Mouse (Mus musculus): ENCODE data around the gene Treml1.

Gene Treml1

DNA sequence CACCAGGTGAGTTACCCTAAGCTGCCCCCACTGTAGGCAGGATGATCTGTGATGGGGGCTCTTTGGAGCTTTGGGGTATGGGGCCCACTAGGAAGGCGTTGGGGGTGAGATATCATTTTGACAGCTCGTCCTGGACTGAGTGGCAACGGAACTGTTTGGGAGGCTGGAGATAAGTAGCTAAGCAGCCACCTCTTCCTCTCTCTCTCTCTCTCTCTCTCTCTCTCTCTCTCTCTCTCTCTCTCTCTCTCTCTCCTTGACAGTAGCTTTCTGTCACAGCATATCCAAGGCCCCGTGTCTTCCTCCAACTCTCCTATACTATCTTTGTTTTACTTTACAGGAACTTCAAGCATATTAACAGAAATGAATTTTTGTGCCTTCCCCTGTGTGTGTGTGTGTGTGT lies 746 bp downstream of the Treml1 start:
- DNase-seq (ENCODE audit: low spot score) = no peak

DNA sequence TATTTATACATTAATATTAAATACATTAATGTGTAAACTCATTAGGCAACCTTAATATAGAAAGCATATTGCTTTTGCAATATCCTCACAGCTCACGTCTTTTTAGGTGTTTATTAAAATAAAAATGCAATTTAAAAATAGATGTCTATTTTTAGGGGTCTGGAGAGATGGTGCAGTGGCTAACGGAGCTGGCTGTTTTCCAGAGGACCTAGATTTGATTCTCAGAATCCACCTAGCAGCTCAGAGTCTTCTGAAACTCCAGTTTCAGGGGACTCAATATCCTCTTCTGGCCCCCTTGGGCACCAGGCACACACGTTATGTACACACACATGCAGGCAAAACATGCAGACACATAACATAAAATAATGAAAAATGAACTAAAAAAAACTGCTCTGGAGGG lies 2.6 kb downstream of the Treml1 start:
- no peak for DNase-seq (ENCODE audit: low spot score)

GRCm38 (mm10) chr17:48362966-48363365 lies 3.2 kb downstream of the Treml1 start:
- peak; percentile 26 for DNase-seq (ENCODE audit: low spot score)

DNA sequence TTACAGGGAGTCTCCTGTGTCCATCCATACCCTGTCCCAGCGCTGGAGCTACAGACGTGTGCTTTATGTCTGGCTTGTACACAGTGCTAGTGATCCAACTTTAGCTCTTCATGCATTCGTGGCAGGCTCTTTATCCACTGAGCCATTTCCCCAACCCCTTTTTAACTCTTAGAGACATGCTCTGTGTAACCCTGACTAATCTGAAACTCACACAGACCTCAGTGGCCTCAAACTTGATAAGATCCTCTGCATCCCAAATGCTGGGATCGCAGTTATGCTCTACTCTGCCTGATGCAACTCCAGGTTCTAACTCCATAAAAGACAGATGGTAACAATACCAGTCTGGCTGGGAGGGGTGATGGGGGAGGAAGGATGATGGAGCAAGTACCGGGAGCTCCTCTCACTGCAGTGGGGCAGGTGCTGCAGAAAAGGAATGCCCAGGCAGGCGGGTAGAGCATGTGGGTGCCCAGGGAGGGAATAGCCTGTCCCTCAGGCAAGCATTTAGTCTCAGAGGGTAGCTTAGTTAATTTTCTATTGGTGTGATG lies 3.8 kb downstream of the Treml1 start:
- DNase-seq (ENCODE audit: low spot score) = no peak

DNA sequence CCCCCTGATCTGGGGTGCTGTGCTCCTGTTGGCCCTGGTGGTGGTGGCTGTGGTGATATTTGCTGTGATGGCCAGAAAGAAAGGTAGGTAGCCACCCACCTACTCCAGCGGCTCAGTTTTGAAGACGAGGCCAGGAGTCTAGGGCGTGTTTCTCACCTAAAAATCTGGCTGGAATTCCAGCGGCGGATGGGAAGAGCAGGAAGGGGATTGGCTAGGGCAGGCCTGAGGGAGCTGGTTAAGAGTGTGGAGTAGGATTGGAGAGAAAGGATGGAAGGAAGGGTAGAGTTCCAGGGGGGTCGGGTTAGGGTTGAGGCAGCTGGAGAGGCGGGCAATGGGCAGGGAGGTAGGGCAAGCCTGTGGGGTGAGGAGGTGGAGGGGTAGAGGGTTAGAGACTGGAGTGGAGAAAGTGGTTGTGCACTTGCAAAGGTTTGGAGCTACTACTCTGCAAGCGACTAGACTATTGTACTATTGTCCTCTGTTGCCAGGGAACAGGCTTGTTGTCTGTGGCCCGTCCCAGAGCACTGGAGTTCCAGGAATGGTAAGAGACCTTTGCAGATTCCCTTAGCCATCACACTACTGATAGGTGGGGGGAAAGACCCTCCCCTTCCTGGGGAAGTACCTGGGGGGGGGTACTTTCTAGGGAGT lies 5.9 kb downstream of the Treml1 start:
- no peak for DNase-seq (ENCODE audit: low spot score)

DNA sequence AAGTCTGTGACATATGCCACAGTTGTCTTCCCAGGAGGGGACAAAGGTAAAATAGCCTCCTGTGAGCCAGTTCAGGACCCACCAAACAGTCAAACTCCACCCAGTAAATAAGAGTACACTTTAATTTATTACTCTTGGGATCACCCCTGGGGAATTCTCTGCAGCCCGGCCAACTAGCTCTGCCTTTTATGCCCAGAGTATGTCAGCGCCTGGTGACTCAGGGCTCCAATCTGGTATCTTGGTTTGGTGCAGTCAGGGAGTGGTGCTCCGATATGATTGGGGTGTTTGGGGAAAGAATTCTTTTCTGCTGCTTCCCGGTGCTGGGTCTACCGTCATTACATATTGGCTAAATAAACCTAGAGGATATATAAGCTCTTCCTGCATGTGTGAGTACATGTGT lies 7.1 kb downstream of the Treml1 start:
- DNase-seq (ENCODE audit: low spot score) = no peak

- no peak for DNase-seq (ENCODE audit: low spot score)
Observed at GRCm38 (mm10) chr17:48371621-48372020, 11.9 kb downstream of the Treml1 start.

DNA sequence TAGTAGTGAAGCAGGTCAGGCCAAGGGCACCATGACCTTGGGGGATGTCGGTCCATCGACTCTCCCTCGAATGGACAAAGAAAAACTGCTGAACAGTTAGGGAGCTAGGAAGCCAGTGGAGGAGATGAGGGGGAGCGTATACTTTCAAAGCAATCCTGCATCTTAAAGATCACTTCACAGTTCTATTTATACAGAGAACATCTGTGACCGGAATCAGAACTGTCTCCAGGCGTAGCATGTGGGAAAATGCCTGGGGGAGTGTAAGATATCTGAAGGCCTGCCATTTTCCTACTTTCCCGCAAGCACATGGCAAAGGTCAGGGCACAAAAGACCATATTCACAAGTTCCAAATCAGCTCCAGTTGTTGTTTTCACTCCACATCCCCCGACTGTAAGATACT lies 13.3 kb downstream of the Treml1 start:
- no peak for DNase-seq (ENCODE audit: low spot score)

GRCm38 (mm10) chr17:48376102-48376501 lies 16.4 kb downstream of the Treml1 start:
- no peak for DNase-seq (ENCODE audit: low spot score)

GRCm38 (mm10) chr17:48379050-48379449 lies 19.3 kb downstream of the Treml1 start:
- DNase-seq (ENCODE audit: low spot score) = no peak

- DNase-seq (ENCODE audit: low spot score) = no peak
Observed at GRCm38 (mm10) chr17:48385786-48386461, 26.2 kb downstream of the Treml1 start.

DNA sequence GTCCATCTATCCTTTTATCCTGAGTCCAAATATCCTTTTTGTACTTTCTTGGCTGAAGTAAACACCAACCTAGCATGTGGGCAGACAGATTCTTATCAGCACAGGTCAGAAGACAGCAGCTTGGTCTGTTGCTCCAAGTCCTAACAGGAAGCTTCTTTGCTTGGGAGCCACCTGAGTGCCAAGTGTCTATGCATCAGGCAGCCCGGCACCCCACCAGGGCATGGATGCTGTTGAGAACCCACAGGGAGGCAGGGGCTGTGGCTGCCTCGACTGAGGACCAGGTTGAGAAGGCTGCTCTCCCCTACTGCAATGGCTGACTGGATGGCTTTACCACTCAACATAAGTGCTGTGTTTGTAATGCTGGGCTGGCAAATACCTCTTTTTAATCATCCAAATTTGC lies 28.9 kb downstream of the Treml1 start:
- no peak for DNase-seq (ENCODE audit: low spot score)

GRCm38 (mm10) chr17:48389442-48389841 lies 29.7 kb downstream of the Treml1 start:
- DNase-seq (ENCODE audit: low spot score) = no peak

- DNase-seq (ENCODE audit: low spot score) = no peak
Observed at GRCm38 (mm10) chr17:48391446-48391845, 31.7 kb downstream of the Treml1 start.

- DNase-seq (ENCODE audit: low spot score) = no peak
Observed at GRCm38 (mm10) chr17:48392616-48393015, 32.9 kb downstream of the Treml1 start.

DNA sequence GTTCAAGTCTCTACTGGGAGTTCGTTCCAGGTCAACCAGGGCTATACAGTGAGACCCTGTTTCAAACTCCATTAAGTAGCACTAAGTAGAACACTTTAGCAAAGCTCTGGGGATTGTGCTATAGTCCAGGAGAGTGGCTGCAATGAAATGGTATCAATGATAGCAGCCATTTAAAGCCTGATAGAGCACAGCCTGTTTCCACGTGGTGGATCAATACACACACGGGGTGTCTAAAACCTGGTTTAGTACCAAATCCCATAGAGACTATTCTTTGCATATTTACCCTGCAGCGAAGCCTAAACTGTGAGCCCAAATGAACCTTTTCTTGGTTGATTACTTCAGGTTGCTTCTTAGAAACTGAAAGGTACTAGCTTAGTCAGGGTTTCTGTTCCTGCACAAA lies 42.0 kb downstream of the Treml1 start:
- no peak for DNase-seq (ENCODE audit: low spot score)

- no peak for DNase-seq (ENCODE audit: low spot score)
Observed at GRCm38 (mm10) chr17:48402751-48403150, 43.0 kb downstream of the Treml1 start.

GRCm38 (mm10) chr17:48403848-48404247 lies 44.1 kb downstream of the Treml1 start:
- no peak for DNase-seq (ENCODE audit: low spot score)

- no peak for DNase-seq (ENCODE audit: low spot score)
Observed at GRCm38 (mm10) chr17:48404706-48405105, 45.0 kb downstream of the Treml1 start.

- no peak for DNase-seq (ENCODE audit: low spot score)
Observed at GRCm38 (mm10) chr17:48407154-48407553, 47.4 kb downstream of the Treml1 start.

DNA sequence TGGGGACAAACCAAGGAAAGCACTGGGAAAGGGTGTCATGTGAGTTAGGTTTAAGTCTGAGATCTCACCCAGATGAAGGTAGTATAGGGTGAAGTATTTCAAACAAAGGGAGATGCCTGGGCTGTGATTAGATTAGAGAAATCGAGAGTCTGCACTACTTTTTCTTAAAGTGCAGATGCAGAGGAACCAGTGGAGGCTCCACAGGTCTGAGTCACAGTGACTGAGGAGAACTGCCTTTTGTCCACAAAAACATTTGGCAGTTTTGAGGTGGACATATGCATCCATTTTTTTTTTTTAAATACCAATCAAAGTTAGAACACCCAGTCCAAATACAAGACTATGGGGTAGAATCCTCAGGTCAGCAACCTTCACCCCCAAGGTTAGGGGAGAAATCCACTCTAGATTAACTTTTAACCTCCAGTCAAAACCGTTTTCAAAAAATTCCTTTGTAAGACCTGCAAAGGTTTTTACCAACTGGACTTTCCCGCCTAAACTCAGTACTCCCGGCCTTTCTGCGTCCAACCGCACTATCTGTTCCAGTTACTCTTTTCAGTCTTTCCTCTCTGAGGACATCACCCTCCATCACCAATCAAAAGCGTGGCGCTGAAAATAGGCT lies 48.3 kb downstream of the Treml1 start:
- no peak for DNase-seq (ENCODE audit: low spot score)

DNA sequence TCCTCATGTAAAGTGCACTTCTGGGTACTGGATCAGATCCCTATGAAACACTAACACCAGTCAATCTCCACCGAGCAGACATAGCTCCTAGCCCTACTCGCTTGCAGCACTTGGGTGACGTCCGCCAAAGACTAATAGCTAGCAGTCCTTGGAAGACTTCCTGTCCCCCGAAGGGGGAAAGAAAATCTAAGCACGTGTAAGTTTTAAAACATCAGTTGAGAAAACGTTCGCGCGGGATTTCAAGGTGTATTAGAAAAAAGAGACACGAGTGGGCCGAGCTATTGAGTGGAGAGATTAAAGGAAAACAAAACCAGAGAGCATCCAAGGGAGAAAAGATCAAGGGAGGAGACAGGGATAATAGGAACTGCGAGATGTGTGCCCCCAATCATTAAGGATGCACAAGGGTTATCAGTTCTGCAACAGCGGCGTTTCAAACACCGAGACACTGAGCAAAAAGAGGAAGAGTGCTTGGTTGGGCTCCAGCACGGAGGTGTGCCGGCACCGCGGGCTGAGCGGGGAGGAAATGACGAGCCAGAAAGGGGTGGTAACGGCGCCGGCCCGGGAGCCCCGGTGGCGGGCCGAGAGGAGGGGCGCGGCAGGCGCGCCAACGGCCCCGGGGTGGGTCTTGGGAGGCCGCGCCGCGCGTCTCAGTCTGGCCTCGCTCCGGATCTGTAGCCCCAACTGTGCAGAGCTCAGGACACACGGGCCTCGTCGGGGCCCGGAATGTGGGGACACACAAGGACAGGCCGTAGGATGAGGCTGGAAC lies 49.0 kb downstream of the Treml1 start:
- DNase-seq (ENCODE audit: low spot score) = peak; percentile 46
